Mouse (Mus musculus): ENCODE results near the gene Gsto2. TPM values are rescaled to one million over a fixed set of nuclear protein-coding genes. Genes with fewer than 3 reads are reported as not detected.

Gsto2 gene
- polyA plus RNA-seq (2017; shearing (Covaris generic)): not detected

DNA sequence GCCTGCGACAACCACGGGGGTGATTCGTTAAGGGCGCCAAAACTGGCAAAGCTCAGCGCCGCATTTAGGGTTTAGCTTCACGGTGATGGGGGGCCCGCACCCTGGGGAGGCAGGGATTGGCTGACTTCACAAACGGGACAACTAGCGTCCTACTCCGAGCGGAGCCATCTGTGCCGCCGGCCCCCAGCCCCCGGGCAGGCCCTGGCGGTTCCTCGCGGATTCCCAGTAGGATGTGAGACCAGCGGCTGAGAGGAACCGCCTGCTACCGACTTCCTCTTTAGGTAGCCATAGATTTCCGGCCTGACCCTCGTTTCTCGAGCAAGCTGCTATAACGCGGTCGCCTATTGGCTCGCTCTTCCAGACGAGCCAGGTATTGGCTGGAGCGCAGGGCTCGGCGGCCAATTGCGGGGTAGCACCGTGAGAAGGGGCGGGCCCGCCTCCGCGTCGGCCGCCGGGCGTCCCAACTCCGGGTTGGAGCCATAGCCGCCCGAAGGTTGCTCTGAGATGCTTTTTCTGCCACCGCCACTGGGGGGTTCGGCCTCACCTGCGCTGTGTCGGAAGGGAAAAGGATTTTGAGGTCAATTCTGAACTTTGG, at the start of gene Gsto2:
TSS of gene Gsto2 (plus strand) at position 182 of the 595 bp plus-strand sequence.

DNA sequence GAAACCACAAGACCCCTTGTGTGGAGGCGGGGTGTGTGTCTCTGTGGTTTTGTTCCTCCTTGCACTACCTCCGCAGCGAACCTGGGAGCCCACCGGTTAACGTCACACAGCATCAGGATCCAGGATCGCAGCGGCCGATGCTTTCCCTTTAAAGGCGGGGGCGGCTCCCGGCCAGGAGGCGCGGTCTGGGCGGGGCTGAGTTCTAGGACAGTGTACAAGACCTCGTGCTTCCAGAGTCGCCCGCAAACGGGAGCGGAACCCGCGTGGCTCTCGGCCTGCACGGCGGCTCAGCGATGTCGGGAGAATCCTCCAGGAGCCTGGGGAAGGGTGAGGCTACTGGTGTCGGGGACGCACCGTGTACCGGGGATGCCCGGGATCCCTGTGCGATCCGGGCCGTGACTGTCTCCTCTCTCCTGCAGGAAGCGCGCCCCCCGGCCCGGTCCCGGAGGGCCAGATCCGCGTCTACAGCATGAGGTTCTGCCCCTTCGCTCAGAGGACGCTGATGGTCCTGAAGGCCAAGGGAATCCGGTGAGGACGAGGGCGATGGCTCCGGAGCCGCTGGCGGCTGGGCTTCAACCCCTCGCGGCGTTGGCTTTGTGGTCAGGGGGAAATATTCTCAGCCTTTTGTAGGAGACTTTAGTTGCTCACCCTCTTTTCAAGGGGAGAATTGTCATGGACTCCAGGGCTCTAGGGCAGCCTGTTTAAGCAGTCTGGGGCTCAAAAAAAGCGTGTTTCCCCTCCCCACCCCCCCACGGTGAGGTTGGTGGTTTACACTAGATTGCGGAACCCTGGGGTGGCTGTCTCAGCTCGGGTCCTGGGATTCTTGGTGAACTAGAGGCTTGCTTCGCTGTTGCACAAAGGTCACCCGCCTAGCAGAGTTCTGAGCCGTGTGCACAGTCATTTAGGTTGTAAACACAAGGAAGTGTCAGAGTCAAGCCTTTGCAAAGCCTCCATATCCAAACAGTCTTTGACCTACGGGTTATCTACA, 10.2 kb upstream of the Gsto2 start, which contains the start of gene Gsto1:
TSS of gene Gsto1 (plus strand) at position 175 of the 988 bp plus-strand sequence.

DNA sequence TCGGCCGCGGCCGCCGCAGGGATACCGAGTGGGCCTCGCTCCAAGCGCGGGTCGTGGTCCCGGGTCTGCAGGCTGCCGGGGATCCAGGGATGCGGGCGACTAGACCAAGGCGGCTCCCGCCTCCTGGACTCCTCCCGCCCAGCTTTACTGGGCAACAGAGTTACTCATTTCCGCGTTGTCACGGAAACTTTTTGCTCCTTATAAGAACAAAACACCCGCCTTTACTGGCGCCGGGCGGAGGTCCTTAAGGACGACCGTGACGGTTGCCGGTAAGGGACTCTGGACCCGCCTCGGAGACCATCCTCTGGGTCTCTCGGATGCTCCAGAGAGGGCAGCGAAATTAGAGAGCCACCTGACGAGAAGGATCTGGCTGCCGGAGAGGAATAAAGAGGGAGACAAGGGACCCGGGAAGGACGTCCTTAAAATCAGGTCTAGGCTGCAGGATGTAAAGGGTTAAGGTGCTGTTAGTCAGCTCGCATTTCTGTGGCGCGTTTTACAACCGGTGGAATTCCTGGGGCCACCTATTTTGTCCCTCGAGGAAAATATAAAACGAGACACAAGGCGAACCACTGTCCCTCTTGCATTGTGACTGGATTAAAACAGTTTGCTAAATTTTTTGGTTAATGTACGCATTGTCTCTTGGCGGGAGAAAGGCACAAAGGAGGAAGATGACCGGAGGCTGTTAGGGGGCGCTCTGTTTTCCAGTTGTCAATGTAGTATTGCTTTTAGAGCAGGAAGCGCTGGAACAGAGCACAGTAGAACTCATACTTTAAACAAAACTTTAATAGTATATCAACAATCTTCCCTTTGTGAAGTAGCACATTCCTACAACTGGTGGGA, 54.0 kb downstream of the Gsto2 start, which contains the start of the genes Cfap43 and Itprip:
TSS of gene Cfap43 (minus strand) at position 162 of the 840 bp plus-strand sequence.
TSS of gene Itprip (minus strand) at position 174 of the 840 bp plus-strand sequence.

Other genes with a start within 250 kb of the Gsto2 start
- not detected for gene Col17a1, start 173.4 kb upstream of the Gsto2 start, polyA plus RNA-seq (2017; shearing (Covaris generic))
- 181 TPM for gene Sfr1, start 133.9 kb upstream of the Gsto2 start, polyA plus RNA-seq (2017; shearing (Covaris generic))
- gene Gsto1, start 10.6 kb upstream of the Gsto2 start, polyA plus RNA-seq (2017; shearing (Covaris generic)): 82.3 TPM
- gene Cfap43, start 53.8 kb downstream of the Gsto2 start, polyA plus RNA-seq (2017; shearing (Covaris generic)): 0.20 TPM
- 46.4 TPM for gene Itprip, start 53.8 kb downstream of the Gsto2 start, polyA plus RNA-seq (2017; shearing (Covaris generic))
- not detected for gene Cfap58, start 72.1 kb downstream of the Gsto2 start, polyA plus RNA-seq (2017; shearing (Covaris generic))